Mouse (Mus musculus) heart, embryonic 13.5 days (tissue): ENCODE measurements at regions not wholly inside any gene's neighbourhood (a gene's known extent, or its start where the extent isn't known, plus 50 kb on each side); places are given as distances from the start of the nearest gene placed in this dataset.

Source experiments
- ATAC-seq: fragments of 200-750 bp; cut with Nextera tagmentation; 2 replicates; pipeline ENCODE4 v1.8.0; 2017; ENCODE audit warnings: moderate TSS enrichment; ENCODE audit not compliant: insufficient number of reproducible peaks, low FRiP score, low TSS enrichment; ENCODE audit errors: extremely low read depth
- H3K27ac ChIP-seq: fragments of 300-500 bp; sonication (generic); replicated peaks from 2 replicates; pipeline ENCODE4 v1.5.1; 2015; ENCODE audit warnings: moderate library complexity, mild to moderate bottlenecking, inconsistent platforms
- H3K27me3 ChIP-seq: fragments of 300-500 bp; sonication (generic); replicated peaks from 2 replicates; pipeline ENCODE4 v1.6.1; 2015; ENCODE audit warnings: mild to moderate bottlenecking, inconsistent platforms
- H3K36me3 ChIP-seq: fragments of 300-500 bp; sonication (generic); 2 replicates; pipeline ENCODE4 v1.6.1; 2015; ENCODE audit warnings: mild to moderate bottlenecking, inconsistent platforms
- H3K4me1 ChIP-seq: fragments of 300-500 bp; sonication (generic); 2 replicates; pipeline ENCODE4 v1.6.1; 2015; ENCODE audit warnings: inconsistent platforms
- H3K4me2 ChIP-seq: fragments of 300-500 bp; sonication (generic); 2 replicates; pipeline ENCODE4 v1.6.1; 2015; ENCODE audit warnings: inconsistent platforms, mild to moderate bottlenecking, moderate library complexity
- H3K4me3 ChIP-seq: fragments of 300-500 bp; sonication (generic); 2 replicates; pipeline ENCODE4 v1.5.1; 2015; ENCODE audit warnings: moderate library complexity, mild to moderate bottlenecking, inconsistent platforms
- H3K9ac ChIP-seq: fragments of 300-500 bp; sonication (generic); 2 replicates; pipeline ENCODE4 v1.6.1; 2015; ENCODE audit warnings: inconsistent platforms, mild to moderate bottlenecking, moderate library complexity
- H3K9me3 ChIP-seq: fragments of 300-500 bp; sonication (generic); 2 replicates; pipeline ENCODE4 v1.6.1; 2016; ENCODE audit warnings: inconsistent platforms
- WGBS: fragments of 180-500 bp; shearing (Covaris S2); methylation state at CpG from one replicate; pipeline ENCODE4 v1.1.7; 2015; ENCODE audit warnings: mixed read lengths; 5-methylcytosine and 5-hydroxymethylcytosine counted together

DNA sequence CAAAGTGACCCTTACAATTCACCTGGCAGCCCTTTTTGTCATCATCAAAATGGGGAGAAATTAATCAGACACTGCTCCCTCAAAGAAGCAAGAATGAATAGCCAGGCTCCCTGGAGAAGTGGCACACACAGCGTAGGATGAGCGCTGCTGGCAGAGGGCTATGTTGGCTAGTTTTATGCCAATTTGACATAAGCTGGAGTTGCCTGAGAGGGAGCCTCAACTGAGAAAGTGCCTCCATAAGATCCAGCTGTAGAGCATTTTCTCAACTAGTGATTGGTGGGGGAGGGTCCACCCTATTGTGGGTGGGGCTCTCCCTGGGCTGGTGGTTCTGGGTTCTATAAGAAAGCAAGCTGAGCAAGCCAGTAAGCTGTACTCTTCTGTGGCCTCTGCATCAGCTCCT lies 179.3 kb upstream of the Egln3 start:
- Histone ChIP-seq H3K27me3 (no peaks in the 10 kb centered on the region), H3K4me3 (no peak overlapping the region), H3K4me1 (peaks cover 28% of the 10 kb centered on the region), H3K27ac (no peak overlapping the region), H3K4me2 (no peak overlapping the region), H3K36me3 (no peaks in the 10 kb centered on the region), H3K9me3 (peaks cover 10% of the 10 kb centered on the region), H3K9ac (no peak overlapping the region)
- 93% methylated on average over 2 of the region's 2 CpGs for WGBS
- no peak for ATAC-seq

DNA sequence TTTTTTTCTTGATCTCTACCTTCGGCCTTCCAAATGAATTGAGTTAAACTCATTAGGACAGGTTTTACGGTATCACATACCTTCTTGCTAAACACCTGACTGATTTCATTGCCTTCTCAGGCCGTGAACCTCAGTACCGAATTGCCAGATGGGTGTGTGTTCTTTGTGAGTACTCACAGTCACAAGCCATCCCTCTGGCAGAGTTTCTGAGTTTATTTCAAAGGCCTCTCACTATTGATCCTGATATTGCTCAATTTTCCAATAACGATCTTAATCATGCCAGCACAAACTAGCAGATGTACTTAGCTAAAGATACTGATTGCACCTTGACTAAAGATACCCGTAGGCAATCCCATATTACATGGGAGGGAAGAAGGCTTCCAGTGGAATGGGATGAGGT lies 178.4 kb upstream of the Egln3 start:
- Histone ChIP-seq H3K4me1 (peaks cover 28% of the 10 kb centered on the region), H3K4me2 (no peak overlapping the region), H3K27ac (no peak overlapping the region), H3K36me3 (no peaks in the 10 kb centered on the region), H3K9ac (no peak overlapping the region), H3K9me3 (peaks cover 10% of the 10 kb centered on the region), H3K27me3 (no peaks in the 10 kb centered on the region), H3K4me3 (no peak overlapping the region)
- ATAC-seq: no peak
- WGBS: 86% methylated on average over 6 of the region's 6 CpGs

DNA sequence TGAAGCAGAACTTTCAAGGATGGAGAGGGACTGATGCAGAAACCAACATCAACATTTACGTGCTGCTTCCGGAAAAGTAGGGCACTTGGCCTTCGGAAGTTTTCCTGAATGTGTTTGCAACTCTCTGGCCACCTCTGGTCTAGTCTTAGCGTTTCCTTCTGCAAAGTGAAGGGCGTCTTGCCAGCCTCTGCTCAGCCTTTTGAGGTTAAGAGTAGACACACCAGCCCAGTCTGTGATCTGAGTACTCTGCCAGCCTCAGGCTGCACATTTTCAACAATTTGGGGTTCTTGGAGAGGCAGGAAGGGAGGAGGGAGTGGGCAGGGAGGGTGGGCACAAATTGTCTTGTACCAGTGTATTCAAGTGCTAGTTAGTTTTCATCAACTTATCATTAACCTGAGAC lies 176.7 kb upstream of the Egln3 start:
- no peak overlapping the region for H3K9ac ChIP-seq

GRCm38 (mm10) chr12:54378576-54378975 lies 174.9 kb upstream of the Egln3 start:
- Histone ChIP-seq H3K27me3 (no peaks in the 10 kb centered on the region), H3K4me2 (no peak overlapping the region), H3K9me3 (peaks cover 10% of the 10 kb centered on the region), H3K36me3 (no peaks in the 10 kb centered on the region), H3K4me1 (no peaks in the 10 kb centered on the region; the same call in 1 of the 2 replicates), H3K4me3 (no peak overlapping the region), H3K9ac (no peak overlapping the region), H3K27ac (no peak overlapping the region)
- WGBS: 82% methylated on average over 2 of the region's 2 CpGs
- no peak for ATAC-seq

More for the DNA sequence above, 176.7 kb upstream of the Egln3 start:
- no peak overlapping the region for H3K4me2 ChIP-seq
- peaks cover 17% of the 10 kb centered on the region for H3K4me1 ChIP-seq
- H3K9me3 ChIP-seq: peaks cover 10% of the 10 kb centered on the region
- 83% methylated on average over 5 of the region's 5 CpGs for WGBS
- H3K36me3 ChIP-seq: no peaks in the 10 kb centered on the region
- no peak overlapping the region for H3K4me3 ChIP-seq
- ATAC-seq: no peak
- no peak overlapping the region for H3K27ac ChIP-seq
- H3K27me3 ChIP-seq: no peaks in the 10 kb centered on the region

DNA sequence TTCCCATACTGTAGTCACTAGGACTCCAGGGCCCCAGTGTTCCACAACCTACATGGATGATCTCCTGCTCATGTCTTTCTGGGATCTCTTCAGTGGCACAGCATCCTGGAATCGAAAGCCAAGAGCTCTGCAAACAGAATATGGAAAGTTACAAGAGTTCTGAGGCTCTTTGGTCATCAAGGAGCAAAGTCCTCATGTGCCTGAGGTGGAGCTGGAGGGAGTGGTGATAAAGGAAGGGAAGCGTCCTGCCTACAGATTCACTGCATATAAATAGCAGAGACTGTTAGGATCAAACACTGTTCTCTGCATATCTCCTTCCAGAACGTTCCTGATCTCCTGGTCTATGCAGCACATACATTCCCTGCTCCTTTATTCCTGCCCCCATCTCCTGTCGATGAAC lies 170.4 kb upstream of the Egln3 start:
- WGBS: 56% methylated on average over 4 of the region's 4 CpGs
- H3K9me3 ChIP-seq: peaks cover 10% of the 10 kb centered on the region
- no peak for ATAC-seq
- no peak overlapping the region for H3K27ac ChIP-seq
- no peak overlapping the region for H3K4me3 ChIP-seq
- no peak overlapping the region for H3K9ac ChIP-seq
- no peaks in the 10 kb centered on the region for H3K4me1 ChIP-seq
- H3K36me3 ChIP-seq: no peaks in the 10 kb centered on the region
- no peaks in the 10 kb centered on the region for H3K27me3 ChIP-seq
- no peak overlapping the region for H3K4me2 ChIP-seq

DNA sequence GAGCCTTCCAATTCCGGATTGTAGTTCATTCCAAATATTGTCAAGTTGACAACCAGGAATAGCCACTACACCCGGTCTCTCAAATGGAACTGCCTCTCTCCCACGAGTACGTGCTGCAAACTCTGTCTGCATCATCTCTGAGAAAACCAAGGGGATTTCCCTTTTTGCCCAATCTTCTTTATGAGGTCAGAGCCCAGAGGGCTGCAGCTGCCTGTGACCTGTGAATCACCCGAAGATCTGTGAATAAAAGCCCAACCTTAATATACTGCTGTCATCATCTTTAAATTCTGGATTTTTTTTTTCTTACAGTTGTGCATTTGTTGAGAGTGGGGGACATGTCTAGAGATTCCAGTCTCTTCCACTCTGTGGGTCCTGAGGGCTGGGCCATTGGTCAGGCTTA lies 165.6 kb upstream of the Egln3 start:
- ATAC-seq: no peak
- Histone ChIP-seq H3K4me3 (no peak overlapping the region), H3K27me3 (no peaks in the 10 kb centered on the region), H3K9me3 (no peaks in the 10 kb centered on the region), H3K4me1 (no peaks in the 10 kb centered on the region; the same call in 1 of the 2 replicates), H3K9ac (no peak overlapping the region), H3K36me3 (no peaks in the 10 kb centered on the region), H3K4me2 (no peak overlapping the region), H3K27ac (no peak overlapping the region)
- 67% methylated on average over 5 of the region's 5 CpGs for WGBS

DNA sequence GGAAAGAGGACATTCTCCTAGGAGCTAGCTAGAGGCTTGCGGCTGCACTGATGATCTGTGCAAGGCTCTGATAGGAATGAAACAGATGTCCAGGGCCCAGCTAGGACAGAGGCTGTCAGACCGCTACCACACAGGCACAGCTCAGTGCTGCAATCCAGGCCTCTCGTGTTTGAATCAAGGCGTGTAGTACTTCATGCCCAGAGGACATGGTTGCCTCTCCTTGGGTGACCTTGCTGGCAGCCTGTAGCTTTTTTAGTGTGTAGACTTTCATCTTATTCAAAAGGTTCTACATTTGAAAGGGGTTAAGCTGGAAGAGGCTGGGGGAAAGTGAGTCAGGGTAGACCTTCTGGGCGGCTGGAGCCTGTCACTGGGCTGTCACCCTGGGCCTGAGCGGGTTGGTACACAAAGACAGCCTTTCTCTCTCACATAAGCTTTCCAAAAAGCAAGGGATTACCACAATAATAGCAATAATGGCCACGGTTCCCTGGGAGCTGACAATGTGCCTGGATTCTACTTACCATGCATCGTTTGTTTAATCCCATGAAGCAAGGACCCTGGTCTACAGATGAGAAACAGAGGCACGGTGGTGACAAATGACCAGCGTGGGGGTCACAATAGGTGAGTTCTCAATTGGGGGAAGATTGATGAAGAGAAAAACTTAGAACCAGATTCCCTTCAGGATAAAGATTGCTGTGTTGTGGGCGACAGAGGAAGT lies 160.9 kb upstream of the Egln3 start:
- Histone ChIP-seq H3K27ac (no peak overlapping the region), H3K9ac (no peak overlapping the region), H3K9me3 (0 out of 2 replicates have a peak, but pooled peaks cover 4% of the 10 kb centered on the region), H3K4me3 (no peak overlapping the region), H3K4me2 (no peak overlapping the region), H3K36me3 (no peaks in the 10 kb centered on the region), H3K4me1 (peaks cover 3% of the 10 kb centered on the region; the same call in 1 of the 2 replicates), H3K27me3 (no peaks in the 10 kb centered on the region)
- 70% methylated on average over 11 of the region's 11 CpGs for WGBS
- no peak for ATAC-seq

GRCm38 (mm10) chr12:54361762-54362161 lies 158.1 kb upstream of the Egln3 start:
- 85% methylated on average over 4 of the region's 4 CpGs for WGBS
- Histone ChIP-seq H3K9ac (no peak overlapping the region), H3K4me3 (no peak overlapping the region), H3K9me3 (0 out of 2 replicates have a peak, but pooled peaks cover 4% of the 10 kb centered on the region), H3K27me3 (no peaks in the 10 kb centered on the region), H3K4me1 (peaks cover 3% of the 10 kb centered on the region; the same call in 1 of the 2 replicates), H3K36me3 (no peaks in the 10 kb centered on the region), H3K4me2 (no peak overlapping the region), H3K27ac (no peak overlapping the region)
- no peak for ATAC-seq

GRCm38 (mm10) chr12:54354187-54354586 lies 150.5 kb upstream of the Egln3 start:
- Histone ChIP-seq H3K4me1 (peaks cover 17% of the 10 kb centered on the region), H3K36me3 (no peaks in the 10 kb centered on the region), H3K27ac (no peak overlapping the region), H3K9me3 (no peaks in the 10 kb centered on the region), H3K4me3 (no peak overlapping the region), H3K27me3 (no peaks in the 10 kb centered on the region), H3K4me2 (no peak overlapping the region), H3K9ac (no peak overlapping the region)
- 52% methylated on average over 6 of the region's 6 CpGs for WGBS
- no peak for ATAC-seq

DNA sequence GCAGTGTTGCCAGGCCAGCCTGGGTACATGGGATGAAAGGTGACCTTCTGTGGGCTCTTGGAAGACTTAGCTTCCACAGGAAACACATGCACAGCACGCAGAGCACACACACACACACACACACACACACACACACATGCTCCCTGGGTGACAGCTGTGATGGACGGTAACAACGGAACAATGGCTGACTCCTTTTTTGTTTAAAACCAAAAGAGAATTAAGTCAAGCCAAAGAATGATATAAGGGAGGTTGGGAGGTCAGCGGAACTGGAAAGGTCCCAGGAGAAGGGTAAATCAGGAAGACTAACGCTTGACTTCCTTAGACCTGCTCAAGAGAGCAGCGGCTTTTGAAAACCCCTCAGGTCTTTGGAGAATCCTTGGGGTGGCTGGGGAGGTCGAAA lies 150.0 kb upstream of the Egln3 start:
- H3K9ac ChIP-seq: no peak overlapping the region
- no peak for ATAC-seq
- no peak overlapping the region for H3K4me3 ChIP-seq
- no peaks in the 10 kb centered on the region for H3K27me3 ChIP-seq
- no peaks in the 10 kb centered on the region for H3K36me3 ChIP-seq
- H3K4me2 ChIP-seq: no peak overlapping the region
- no peak overlapping the region for H3K27ac ChIP-seq
- no peaks in the 10 kb centered on the region for H3K9me3 ChIP-seq
- 54% methylated on average over 7 of the region's 7 CpGs for WGBS
- H3K4me1 ChIP-seq: peaks cover 18% of the 10 kb centered on the region

- Histone ChIP-seq H3K9ac (no peak overlapping the region), H3K9me3 (no peaks in the 10 kb centered on the region), H3K36me3 (no peaks in the 10 kb centered on the region), H3K4me2 (no peak overlapping the region), H3K27me3 (no peaks in the 10 kb centered on the region), H3K4me1 (peaks cover 18% of the 10 kb centered on the region), H3K4me3 (no peak overlapping the region), H3K27ac (no peak overlapping the region)
- 76% methylated on average over 10 of the region's 10 CpGs for WGBS
- ATAC-seq: no peak
These were observed 149.4 kb upstream of the Egln3 start for GRCm38 (mm10) chr12:54352963-54353606.

DNA sequence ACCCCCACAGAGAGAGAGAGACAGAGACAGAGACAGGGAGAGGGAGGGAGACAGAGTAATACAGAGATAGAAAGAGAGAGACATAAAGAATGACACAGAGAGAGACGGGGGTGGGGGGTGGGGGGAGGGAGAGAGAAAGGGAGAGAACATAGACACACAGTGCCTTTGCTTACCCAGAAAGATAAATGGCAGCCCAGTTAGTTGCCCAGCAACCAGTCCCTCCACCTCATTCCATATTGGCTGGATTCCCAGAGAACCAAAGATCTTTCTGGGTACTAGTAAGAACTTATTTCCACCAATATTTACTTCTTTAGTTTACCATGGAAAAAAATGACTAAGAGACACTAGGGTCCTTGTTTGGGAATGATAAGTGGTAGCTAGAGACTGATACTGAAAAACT lies 146.6 kb upstream of the Egln3 start:
- H3K4me1 ChIP-seq: peaks cover 18% of the 10 kb centered on the region
- no peak overlapping the region for H3K4me3 ChIP-seq
- no peak overlapping the region for H3K9ac ChIP-seq
- H3K27me3 ChIP-seq: no peaks in the 10 kb centered on the region
- H3K36me3 ChIP-seq: no peaks in the 10 kb centered on the region
- H3K27ac ChIP-seq: 0 out of 2 replicates have a peak overlapping the region, but pooled peaks have one; percentile 5
- 13% methylated on average over 1 of the region's 1 CpGs for WGBS
- no peak overlapping the region for H3K4me2 ChIP-seq
- no peak for ATAC-seq
- no peaks in the 10 kb centered on the region for H3K9me3 ChIP-seq
